Mouse (Mus musculus) megakaryocyte, embryonic 14.5 days (primary cell): ENCODE measurements around the gene Gata2. TPM values are rescaled to one million over a fixed set of nuclear protein-coding genes. Genes with fewer than 3 reads are reported as not detected.

Source experiments
- H3K27me3 ChIP-seq: replicated peaks from 2 replicates; pipeline ENCODE3; 2012; ENCODE audit warnings: inconsistent platforms
- H3K36me3 ChIP-seq: replicated peaks from 2 replicates; pipeline ENCODE3; 2012; ENCODE audit warnings: low read length, inconsistent platforms, mixed read lengths
- H3K4me1 ChIP-seq: 2 replicates; pipeline ENCODE4 v1.6.1; 2012; ENCODE audit warnings: inconsistent platforms
- H3K4me3 ChIP-seq: replicated peaks from 2 replicates; pipeline ENCODE3; 2012; ENCODE audit warnings: moderate library complexity, mild to moderate bottlenecking, inconsistent platforms
- H3K9me3 ChIP-seq: 2 replicates; pipeline ENCODE4 v1.6.1; 2012; ENCODE audit warnings: inconsistent platforms
- FLI1 ChIP-seq: IDR thresholded peaks from 2 replicates; pipeline ENCODE4 v1.6.1; 2012; ENCODE audit warnings: low read length, inconsistent platforms, mixed read lengths
- GATA1 ChIP-seq: IDR thresholded peaks from 3 replicates; pipeline ENCODE4 v1.6.1; 2012; ENCODE audit warnings: mixed read lengths, low read length, inconsistent platforms, borderline replicate concordance
- polyA plus RNA-seq: library from polyadenylated mRNA; stranded (reverse); fragments of >175 nt; gene quantifications from 2 replicates; pipeline ENCODE4 v1.2.3, GENCODE M21; 2012; ENCODE audit warnings: low replicate concordance; ENCODE audit not compliant: insufficient read depth

Gata2 gene
- polyA plus RNA-seq, 1 experiment: 160 TPM

GRCm38 (mm10) chr6:88194053-88194977 lies 624 bp downstream of the Gata2 start:
- peaks cover 91% of the 10 kb centered on the region for H3K27me3 ChIP-seq
- peaks cover 14% of the 10 kb centered on the region for H3K36me3 ChIP-seq
- H3K4me3 ChIP-seq: peak overlapping the region; percentile 97
- no peak for TF ChIP-seq FLI1
- no peak for TF ChIP-seq GATA1
- H3K4me1 ChIP-seq: peaks cover 83% of the 10 kb centered on the region
- H3K9me3 ChIP-seq: no peaks in the 10 kb centered on the region

- Histone ChIP-seq H3K4me3 (peak overlapping the region; percentile 97), H3K9me3 (no peaks in the 10 kb centered on the region), H3K4me1 (peaks cover 83% of the 10 kb centered on the region), H3K27me3 (peaks cover 92% of the 10 kb centered on the region), H3K36me3 (peaks cover 13% of the 10 kb centered on the region)
- TF ChIP-seq GATA1 (no peak), FLI1 (no peak)
Observed at GRCm38 (mm10) chr6:88194978-88195325, 1.3 kb downstream of the Gata2 start.

GRCm38 (mm10) chr6:88196054-88196732 lies 2.5 kb downstream of the Gata2 start:
- Histone ChIP-seq H3K4me1 (peaks cover 91% of the 10 kb centered on the region), H3K27me3 (peaks cover 95% of the 10 kb centered on the region), H3K36me3 (peaks cover 16% of the 10 kb centered on the region), H3K4me3 (peak overlapping the region; percentile 97), H3K9me3 (no peaks in the 10 kb centered on the region)
- TF ChIP-seq FLI1: no peak
- TF ChIP-seq GATA1: no peak

- no peaks in the 10 kb centered on the region for H3K9me3 ChIP-seq
- no peak for TF ChIP-seq FLI1
- TF ChIP-seq GATA1: no peak
- H3K4me3 ChIP-seq: peak overlapping the region; percentile 97
- peaks cover 95% of the 10 kb centered on the region for H3K27me3 ChIP-seq
- H3K36me3 ChIP-seq: peaks cover 22% of the 10 kb centered on the region
- H3K4me1 ChIP-seq: peaks cover 95% of the 10 kb centered on the region
Observed at GRCm38 (mm10) chr6:88196733-88197312, 3.1 kb downstream of the Gata2 start.

GRCm38 (mm10) chr6:88197313-88198069 lies 3.8 kb downstream of the Gata2 start:
- Histone ChIP-seq H3K36me3 (peaks cover 28% of the 10 kb centered on the region), H3K27me3 (peaks cover 88% of the 10 kb centered on the region), H3K4me1 (peaks cover 96% of the 10 kb centered on the region), H3K4me3 (peak overlapping the region; percentile 97), H3K9me3 (no peaks in the 10 kb centered on the region)
- TF ChIP-seq GATA1: no peak
- no peak for TF ChIP-seq FLI1

GRCm38 (mm10) chr6:88198070-88198940 lies 4.6 kb downstream of the Gata2 start:
- H3K4me3 ChIP-seq: peak overlapping the region; percentile 97
- H3K9me3 ChIP-seq: no peaks in the 10 kb centered on the region
- TF ChIP-seq FLI1: no peak
- no peak for TF ChIP-seq GATA1
- H3K36me3 ChIP-seq: peaks cover 29% of the 10 kb centered on the region
- H3K4me1 ChIP-seq: peaks cover 95% of the 10 kb centered on the region
- peaks cover 80% of the 10 kb centered on the region for H3K27me3 ChIP-seq

GRCm38 (mm10) chr6:88199001-88199717 lies 5.5 kb downstream of the Gata2 start:
- H3K9me3 ChIP-seq: no peaks in the 10 kb centered on the region
- peaks cover 72% of the 10 kb centered on the region for H3K27me3 ChIP-seq
- peak overlapping the region; percentile 97 for H3K4me3 ChIP-seq
- TF ChIP-seq GATA1 (no peak), FLI1 (no peak)
- H3K36me3 ChIP-seq: peaks cover 38% of the 10 kb centered on the region
- peaks cover 95% of the 10 kb centered on the region for H3K4me1 ChIP-seq

- H3K36me3 ChIP-seq: peaks cover 46% of the 10 kb centered on the region
- peak overlapping the region; percentile 97 for H3K4me3 ChIP-seq
- no peaks in the 10 kb centered on the region for H3K9me3 ChIP-seq
- H3K4me1 ChIP-seq: peaks cover 95% of the 10 kb centered on the region
- peaks cover 65% of the 10 kb centered on the region for H3K27me3 ChIP-seq
- no peak for TF ChIP-seq FLI1
- TF ChIP-seq GATA1: no peak
Observed at GRCm38 (mm10) chr6:88199718-88200692, 6.3 kb downstream of the Gata2 start.
